Mouse (Mus musculus): ENCODE results near the gene Rpa1.

DNA sequence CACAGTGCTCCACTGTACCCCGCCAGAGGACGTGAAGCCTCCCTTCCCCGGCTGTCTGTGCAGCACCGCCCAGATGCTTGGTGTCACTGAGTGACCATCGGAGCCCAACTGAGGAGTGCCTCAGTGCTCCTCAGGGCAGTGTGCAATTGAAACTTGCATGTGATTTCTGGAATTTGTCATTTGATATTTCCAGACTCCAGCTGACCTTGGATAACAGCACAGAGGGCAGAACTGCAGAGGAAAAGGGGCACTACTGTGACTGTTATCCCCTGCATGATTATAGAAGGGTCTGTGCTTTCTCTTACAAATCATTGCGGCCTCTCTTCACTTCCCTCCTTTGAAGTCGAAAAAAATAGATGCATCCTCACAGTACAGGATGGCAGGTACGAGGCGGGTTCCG, 60.2 kb downstream of the Rpa1 start:
- no peak for TF ChIP-seq CTCF (IDR thresholded peaks at IDR 0.05; ENCODE audit: borderline replicate concordance, control insufficient read depth, extremely low read depth, insufficient read depth, low read length, poor library complexity)
- TF ChIP-seq POLR2A (IDR thresholded peaks at IDR 0.05; ENCODE audit: control insufficient read depth, extremely low read depth, insufficient read depth, low read length, poor library complexity) = no peak
